Mouse (Mus musculus) kidney, postnatal 4 days (tissue): Measurements from ENCODE around the gene Tedc2.

ENCODE experiments used
- DNase-seq, 2 experiments: peaks; one replicate each; pipeline ENCODE4 v3.0.0; 2021; ENCODE audit warnings: mixed read lengths in 2 of 2

The Tedc2 gene

DNA sequence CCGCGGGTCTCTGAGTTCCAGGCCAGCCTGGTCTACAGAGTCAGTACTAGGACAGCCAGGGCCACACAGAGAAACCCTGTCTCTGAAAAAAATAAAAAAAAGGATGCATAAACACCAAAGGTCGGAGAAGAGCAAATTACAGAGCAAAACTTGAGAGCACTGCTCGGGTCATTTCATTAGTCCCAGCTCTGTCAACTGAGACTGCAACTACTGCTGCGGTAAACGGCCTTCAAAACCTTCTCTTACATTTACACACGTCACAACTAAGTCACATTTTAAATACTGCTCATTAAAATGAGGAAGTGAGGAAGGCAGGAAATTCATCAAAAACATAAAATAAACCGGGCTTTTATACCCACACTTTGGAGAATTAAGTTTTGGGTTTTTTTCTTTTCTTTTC lies 27.8 kb downstream of the Tedc2 start:
- no peak for DNase-seq

DNA sequence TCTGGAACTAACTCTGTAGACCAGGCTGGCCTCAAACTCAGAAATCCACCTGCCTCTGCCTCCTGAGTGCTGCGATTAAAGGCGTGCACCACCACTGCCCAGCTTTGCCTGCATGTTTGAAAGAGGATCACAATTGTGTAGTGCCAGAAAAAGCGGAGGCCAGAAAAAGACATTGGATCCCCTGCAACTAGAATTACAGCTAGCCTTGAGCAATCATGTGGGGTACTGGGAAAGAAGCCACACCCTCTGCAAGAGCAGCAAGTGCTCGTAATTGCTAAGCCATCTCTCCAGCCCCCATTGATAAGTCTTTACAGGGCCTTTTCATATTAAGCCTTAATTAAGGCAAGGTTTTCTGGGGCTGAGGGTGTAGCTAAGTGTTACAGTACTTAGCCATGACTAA lies 29.2 kb downstream of the Tedc2 start:
- DNase-seq, result no peak

DNA sequence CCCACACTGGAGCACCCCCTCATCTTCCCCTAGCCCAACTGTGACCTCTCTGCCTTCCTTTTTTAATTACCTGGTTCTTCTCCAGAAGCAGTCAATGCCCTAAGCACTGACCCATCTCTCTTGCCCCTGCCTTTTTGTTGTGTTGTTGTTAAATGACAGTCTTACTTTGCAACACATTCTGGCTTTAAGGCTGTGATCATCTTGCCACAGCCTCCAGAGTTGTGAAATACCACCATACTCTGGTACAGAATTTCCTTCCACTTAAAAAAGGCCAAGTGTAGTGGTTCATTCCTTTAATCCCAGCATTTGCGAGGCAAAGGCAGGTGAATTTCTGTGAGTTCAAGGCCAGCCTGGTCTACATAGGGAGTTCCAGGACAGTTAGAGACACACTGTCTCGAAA lies 29.7 kb downstream of the Tedc2 start:
- DNase-seq, result no peak

DNA sequence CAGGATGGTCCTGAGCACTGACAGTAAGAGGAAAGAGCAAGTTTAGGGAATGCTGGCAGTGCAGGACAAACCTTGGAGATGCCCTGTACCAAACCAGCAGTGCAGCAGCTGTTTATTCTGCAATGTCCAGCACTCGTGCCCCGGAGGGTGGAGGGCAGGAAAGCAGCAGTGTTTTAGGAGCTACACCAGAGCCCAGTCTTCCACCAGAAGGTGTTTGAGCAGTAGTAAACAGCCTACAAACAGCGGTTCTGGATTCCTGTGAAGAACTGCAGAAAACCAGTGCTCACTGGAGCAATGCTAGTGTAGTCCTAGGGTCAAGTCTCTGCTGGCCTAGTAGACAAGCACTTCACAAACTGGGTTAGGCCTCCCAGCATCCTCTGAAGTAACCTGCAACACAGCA lies 46.4 kb downstream of the Tedc2 start:
- DNase-seq, result no peak

DNA sequence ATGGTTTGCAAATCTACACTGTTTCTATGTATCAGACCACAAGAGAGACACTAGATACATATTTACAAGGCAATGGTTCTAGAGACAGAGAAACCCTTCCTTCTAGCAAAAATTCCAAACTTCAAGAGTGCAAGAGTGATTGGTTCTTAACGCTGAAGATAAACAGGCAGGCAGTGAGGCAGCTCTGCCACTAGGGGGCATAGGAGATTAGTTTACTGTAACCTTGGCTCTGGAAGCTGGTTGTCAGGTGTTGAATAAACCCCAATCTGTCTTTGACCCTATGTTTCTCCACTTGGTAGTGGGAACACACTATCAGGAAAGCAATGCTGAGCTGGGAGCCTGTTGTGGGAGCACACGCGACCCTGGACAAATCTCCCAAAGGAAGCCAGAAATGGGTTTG lies 47.2 kb downstream of the Tedc2 start:
- DNase-seq, result peak; percentile 77 to 82

DNA sequence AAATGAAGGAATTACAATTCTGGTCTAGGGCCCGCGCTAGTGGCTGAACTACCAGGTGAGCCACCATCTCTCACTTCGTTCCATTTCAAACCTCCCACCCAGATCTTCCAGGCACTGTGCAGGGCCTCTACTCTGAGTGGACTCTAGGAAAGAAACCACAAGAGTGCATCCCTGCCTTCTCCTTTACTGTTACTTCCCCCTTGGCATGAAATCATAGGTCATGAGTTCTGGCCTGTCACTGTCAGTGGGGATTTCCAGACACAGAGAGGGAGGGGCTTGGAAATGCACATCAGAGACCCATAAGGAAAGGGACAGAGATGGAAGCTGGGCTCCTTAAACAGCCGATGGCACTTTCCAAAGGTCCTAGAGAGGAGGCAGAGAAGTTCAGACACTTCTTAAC lies 48.9 kb downstream of the Tedc2 start:
- no peak for DNase-seq

DNA sequence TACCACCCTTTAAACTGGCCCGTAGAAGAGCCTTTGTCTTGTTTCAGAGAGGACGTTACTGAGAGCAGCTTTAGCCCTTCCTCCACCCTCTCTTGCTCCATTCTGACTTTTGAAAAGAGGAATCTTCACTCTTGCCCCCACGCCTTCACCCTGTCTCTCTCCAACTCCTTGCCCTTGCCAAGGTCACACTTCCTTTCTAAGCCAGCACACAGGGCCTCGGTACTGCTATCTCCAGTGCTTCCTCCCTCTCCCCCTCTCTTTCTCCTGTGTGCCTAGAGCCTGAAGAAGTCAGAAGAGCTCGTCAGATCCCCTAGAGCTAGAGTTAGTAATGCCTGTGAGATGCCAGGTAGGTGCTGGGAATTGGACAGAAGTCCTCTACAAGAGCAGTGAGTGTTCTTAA lies 49.9 kb downstream of the Tedc2 start:
- no peak for DNase-seq

- DNase-seq, result no peak
Observed at GRCm38 (mm10) chr17:24170125-24170524, 50.5 kb downstream of the Tedc2 start.

DNA sequence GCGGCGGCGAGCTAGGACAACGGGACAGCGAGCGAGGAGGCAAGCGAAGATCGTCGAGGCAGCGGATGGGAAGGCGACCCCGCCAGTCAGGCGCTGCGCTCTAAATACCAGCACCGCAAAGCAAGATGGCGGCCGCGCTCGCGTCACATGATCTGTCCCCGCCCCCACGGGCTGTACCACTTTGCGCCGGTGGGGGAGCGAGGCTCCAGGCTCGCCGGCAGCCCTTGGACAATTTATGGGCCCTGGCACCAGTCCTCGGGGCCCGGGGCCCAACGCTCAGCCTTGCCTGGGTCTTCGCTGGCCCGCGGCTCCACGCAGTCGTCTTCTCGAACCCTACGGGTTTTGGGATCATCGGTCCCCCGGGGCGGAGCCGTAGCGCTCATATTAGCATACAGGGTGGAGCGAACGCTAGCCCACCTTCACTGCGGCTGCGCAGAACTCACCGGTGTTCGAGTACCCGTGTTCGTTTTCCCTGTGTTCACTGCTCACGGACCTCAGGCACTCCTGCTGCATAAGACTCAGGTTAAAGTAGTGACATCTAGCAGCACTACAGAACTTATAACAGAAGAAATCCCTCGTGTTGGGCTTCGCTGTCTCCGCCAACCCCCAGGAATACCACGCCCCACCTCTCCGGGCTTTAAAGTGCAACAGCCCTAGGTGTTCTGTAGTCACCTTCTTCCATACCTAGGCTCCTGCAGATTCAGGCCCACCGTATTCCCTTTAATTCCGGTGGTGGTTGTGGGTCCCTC lies 51.2 kb downstream of the Tedc2 start, which contains the start of gene Atp6v0c:
TSS of gene Atp6v0c (minus strand) at position 386 of the 749 bp plus-strand sequence.
- peak; percentile 97 to 98 for DNase-seq

GRCm38 (mm10) chr17:24168590-24169277 lies 51.9 kb downstream of the Tedc2 start:
- DNase-seq, result peak; percentile 73 to 80

- DNase-seq, result no peak
Observed at GRCm38 (mm10) chr17:24167891-24168505, 52.7 kb downstream of the Tedc2 start.

DNA sequence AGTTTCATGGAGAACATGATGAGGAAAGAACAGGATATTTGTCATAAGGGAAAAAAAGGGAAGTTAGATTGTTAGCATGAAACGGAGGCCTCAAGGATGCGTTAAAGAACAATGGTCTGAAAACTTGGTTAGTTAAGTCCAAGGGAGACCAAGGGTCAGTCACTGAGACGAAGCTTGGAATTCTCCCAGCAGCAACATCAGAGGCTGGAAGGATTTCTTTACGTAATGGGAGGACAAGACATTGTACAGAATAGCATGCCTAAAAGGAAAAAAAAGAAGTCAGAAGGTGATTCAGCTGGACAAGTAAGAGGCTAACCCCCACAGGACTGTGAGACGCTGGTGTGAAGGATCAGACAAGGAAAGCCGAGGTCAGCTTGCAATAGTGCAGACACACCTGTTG lies 53.5 kb downstream of the Tedc2 start:
- DNase-seq, result no peak
